Mouse (Mus musculus) left cerebral cortex, postnatal 36 days (tissue): ENCODE measurements around the gene Thap11. TPM values are rescaled to one million over a fixed set of nuclear protein-coding genes. Genes with fewer than 3 reads are reported as not detected.
A peak's percentile ranks its signal among the peaks of the same experiment; 100 is the strongest.

Experiments used
- DNase-seq, 2 experiments: peaks; one replicate each; pipeline ENCODE4 v3.0.0; 2021 to 2022; ENCODE audit warnings: low spot score in 2 of 2, mixed read lengths in 1 of 2
- intact Hi-C: fragments of 180-260 bp; cut with DNase I; formaldehyde crosslinking; loops from one replicate; pipeline ENCODE4 v1.15.1; 2025
- total RNA-seq, 2 experiments: library from RNA; stranded (reverse); gene quantifications; 2 replicates each; pipeline ENCODE4 v1.2.3; 2021

The Thap11 gene
- total RNA-seq, 2 experiments from 2014 or later = 38.9 to 44.8 TPM

GRCm38 (mm10) chr8:105850014-105850413 lies 4.9 kb upstream of the Thap11 start:
- intact Hi-C loops = loop anchor here (10.0 kb wide), 1 partner anchor 135 kb away; no protein-coding TSS in a partner anchor
- no peak for DNase-seq

- intact Hi-C loops = loop anchor here (10.0 kb wide), 1 partner anchor 136 kb away; no protein-coding TSS in a partner anchor
- no peak for DNase-seq
Observed at GRCm38 (mm10) chr8:105850611-105851010, 4.3 kb upstream of the Thap11 start.

GRCm38 (mm10) chr8:105851651-105852143 lies 3.2 kb upstream of the Thap11 start:
- intact Hi-C loops = loop anchor here (10.0 kb wide), 1 partner anchor 137 kb away; no protein-coding TSS in a partner anchor
- DNase-seq = peak; percentile 86 to 88

- intact Hi-C loops = loop anchor here (10.0 kb wide), 1 partner anchor 137 kb away; no protein-coding TSS in a partner anchor
Observed at GRCm38 (mm10) chr8:105852146-105852729, 2.7 kb upstream of the Thap11 start.

GRCm38 (mm10) chr8:105853178-105853577 lies 1.8 kb upstream of the Thap11 start, which contains the start of gene Cenpt:
TSS of gene Cenpt (minus strand) at chr8:105853278.
- intact Hi-C loops = loop anchor here (10.0 kb wide), 1 partner anchor 138 kb away; no protein-coding TSS in a partner anchor
- DNase-seq = no peak

More at GRCm38 (mm10) chr8:105852146-105852729, 2.7 kb upstream of the Thap11 start:
- DNase-seq = no peak

GRCm38 (mm10) chr8:105854303-105854702 lies 629 bp upstream of the Thap11 start:
- DNase-seq = no peak
- intact Hi-C loops = loop anchor here (10.0 kb wide), 1 partner anchor 140 kb away; no protein-coding TSS in a partner anchor

- intact Hi-C loops = loop anchor here (10.0 kb wide), 1 partner anchor 141 kb away; no protein-coding TSS in a partner anchor
Observed at GRCm38 (mm10) chr8:105855248-105856167, 576 bp downstream of the Thap11 start.

GRCm38 (mm10) chr8:105856168-105856835 lies 1.4 kb downstream of the Thap11 start:
- intact Hi-C loops = loop anchor here (10.0 kb wide), 1 partner anchor 142 kb away; no protein-coding TSS in a partner anchor
- no peak for DNase-seq

More at GRCm38 (mm10) chr8:105855248-105856167, 576 bp downstream of the Thap11 start:
- DNase-seq = peak; percentile 65 to 67

GRCm38 (mm10) chr8:105858495-105858894 lies 3.6 kb downstream of the Thap11 start:
- intact Hi-C loops = loop anchor here (10.0 kb wide), 1 partner anchor 144 kb away; no protein-coding TSS in a partner anchor
- no peak for DNase-seq

- intact Hi-C loops = loop anchor here (10.0 kb wide), 1 partner anchor 145 kb away; no protein-coding TSS in a partner anchor
- DNase-seq = no peak
Observed at GRCm38 (mm10) chr8:105859314-105859713, 4.4 kb downstream of the Thap11 start.

DNA sequence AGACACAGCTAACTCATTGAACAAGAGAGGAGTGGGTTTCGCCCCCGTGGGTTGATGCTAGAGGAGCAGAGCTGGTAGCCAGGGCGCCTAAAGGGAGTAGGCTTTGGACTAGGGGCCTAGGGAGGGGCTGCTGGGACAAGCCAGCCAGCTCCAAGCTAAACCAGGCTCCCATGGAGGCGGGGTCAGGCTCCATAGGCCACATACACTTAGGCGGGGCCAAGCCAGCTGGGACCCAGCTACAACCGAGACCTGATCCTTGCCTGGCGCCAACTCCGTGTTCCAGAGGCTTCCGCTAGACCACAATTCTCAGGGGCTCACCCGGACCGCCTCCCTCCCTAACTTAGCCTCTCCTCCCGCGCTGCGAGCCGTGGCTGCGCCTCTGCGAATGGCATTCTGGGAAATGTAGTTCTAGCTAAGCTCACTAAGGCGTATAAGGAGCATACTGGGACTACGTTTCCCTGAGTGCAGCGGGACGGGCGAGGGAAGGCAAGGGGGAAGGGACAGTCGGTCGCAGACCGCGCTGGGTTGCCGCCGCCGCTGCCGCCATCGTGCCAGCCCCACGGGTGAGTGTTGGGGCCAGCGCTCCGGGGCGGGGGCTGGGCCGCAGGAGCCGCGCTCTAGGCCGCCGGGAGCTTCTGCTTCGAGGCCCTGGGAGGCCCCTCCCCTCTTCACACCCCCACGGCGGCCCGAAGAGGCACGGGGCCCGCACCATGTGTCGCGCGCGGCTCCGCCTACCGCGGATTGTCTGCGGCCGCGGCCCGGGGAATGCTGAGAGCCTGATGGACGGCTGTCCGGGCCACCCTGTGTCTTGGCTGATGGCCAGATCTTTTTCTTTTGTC lies 5.4 kb downstream of the Thap11 start, which contains the start of gene Nutf2:
Gene Nutf2, plus strand, starts transcription at position 438 of the 839 bp plus-strand sequence.
- DNase-seq = peak; percentile 92 to 93
- intact Hi-C loops = loop anchor here (2.0 kb wide), 1 partner anchor 20 kb away; the partner anchor contains the start of gene Edc4

GRCm38 (mm10) chr8:105861951-105862350 lies 7.0 kb downstream of the Thap11 start:
- DNase-seq = no peak
- intact Hi-C loops = loop anchor here (2.0 kb wide), 1 partner anchor 19 kb away; the partner anchor contains the start of gene Edc4

DNA sequence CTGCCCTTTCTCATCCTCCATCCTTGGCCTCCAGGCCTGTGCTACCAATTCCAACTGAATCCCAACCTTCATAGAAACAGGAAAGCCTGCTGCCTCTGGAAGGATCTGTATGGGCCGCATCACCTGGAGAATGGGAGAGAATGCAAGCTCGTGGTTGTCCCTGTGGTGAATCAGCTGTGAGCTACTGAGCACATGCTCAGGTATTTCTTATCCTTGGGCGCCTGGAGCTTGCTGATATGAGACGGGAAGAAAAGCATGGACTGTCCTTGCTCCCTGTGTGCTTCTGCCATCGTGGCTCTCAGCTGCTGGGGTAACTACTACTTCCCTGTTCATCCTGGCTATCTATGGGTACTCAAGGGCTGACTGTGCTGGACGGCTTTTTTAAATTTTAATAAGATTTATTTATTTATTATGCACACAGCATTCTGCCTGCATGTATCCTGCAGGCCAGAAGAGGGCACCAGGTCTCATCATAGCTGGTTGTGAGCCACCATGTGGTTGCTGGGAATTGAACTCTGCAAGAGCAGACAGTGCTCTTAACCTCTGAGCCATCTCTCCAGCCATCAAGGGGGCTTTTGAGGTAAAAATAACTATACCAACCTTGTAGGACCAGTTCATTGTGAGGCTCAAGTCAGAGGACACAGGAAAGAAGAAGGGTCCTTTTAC lies 11.6 kb downstream of the Thap11 start:
- intact Hi-C loops = no loop called here
- DNase-seq = no peak

DNA sequence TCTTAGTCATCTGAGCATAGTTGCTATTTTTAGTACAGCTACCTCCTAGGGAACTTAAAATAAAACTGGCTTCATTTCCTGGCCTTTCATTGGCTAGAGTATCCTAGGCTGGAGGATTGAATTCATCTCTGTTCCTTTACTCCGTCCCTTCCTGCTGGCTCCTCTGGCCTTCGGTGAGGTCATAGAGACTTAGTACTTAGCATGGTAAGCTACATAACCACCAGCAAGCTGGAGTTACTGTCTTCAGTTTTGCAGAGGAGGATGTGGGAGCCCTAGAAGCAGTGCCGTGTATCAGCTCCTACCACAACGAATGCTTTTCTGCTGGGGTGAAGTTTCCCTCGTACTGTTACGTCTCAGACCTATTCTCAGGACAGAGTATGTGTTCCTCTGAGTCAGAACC lies 19.4 kb downstream of the Thap11 start:
- DNase-seq = peak in 1 of 2 experiments; percentile 49
- intact Hi-C loops = no loop called here

- DNase-seq = peak; percentile 85 to 87
- intact Hi-C loops = loop anchor here (2.0 kb wide), 1 partner anchor 20 kb away; the partner anchor contains the start of gene Nutf2
Observed at GRCm38 (mm10) chr8:105880754-105881520, 26.0 kb downstream of the Thap11 start, which contains the start of gene Edc4. TSS of gene Edc4 (plus strand) at chr8:105880881.

DNA sequence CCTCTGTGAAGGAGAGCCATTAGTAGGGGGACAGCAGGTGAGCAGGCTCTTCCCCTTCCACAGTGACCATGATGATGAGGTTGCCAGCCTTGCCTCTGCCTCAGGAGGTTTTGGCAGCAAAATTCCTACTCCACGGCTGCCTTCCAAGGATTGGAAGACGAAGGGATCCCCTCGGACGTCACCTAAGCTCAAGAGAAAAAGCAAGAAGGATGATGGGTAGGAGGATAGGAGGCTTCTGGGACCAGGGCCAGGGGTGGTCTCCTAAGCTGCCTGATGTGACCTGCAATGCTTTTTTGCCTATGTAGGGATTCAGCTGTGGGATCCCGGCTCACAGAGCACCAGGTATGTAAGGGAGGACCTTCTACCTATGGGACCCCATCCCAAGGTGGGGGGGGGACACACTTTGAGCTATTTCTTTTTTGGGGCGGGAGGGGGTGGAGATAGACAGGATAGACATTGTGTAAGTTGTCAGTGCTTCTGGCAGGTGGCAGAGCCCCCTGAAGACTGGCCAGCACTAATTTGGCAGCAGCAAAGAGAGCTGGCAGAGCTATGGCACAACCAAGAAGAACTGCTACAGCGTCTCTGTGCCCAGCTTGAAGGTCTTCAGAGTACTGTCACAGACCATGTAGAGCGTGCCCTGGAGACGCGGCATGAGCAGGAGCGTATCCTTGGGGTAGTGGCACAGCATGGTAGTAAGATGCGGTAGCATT lies 35.0 kb downstream of the Thap11 start:
- DNase-seq = no peak
- intact Hi-C loops = loop anchor here (5.0 kb wide), 1 partner anchor 122 kb away; the partner anchor contains the start of gene Ddx28
